Mouse (Mus musculus): Measurements from ENCODE around the gene Nif3l1. TPM values are rescaled to one million over a fixed set of nuclear protein-coding genes. Genes with fewer than 3 reads are reported as not detected.

The Nif3l1 gene
- total and polyA plus RNA-seq, 2 experiments from 2014 or later: 16.2 to 43.8 TPM

DNA sequence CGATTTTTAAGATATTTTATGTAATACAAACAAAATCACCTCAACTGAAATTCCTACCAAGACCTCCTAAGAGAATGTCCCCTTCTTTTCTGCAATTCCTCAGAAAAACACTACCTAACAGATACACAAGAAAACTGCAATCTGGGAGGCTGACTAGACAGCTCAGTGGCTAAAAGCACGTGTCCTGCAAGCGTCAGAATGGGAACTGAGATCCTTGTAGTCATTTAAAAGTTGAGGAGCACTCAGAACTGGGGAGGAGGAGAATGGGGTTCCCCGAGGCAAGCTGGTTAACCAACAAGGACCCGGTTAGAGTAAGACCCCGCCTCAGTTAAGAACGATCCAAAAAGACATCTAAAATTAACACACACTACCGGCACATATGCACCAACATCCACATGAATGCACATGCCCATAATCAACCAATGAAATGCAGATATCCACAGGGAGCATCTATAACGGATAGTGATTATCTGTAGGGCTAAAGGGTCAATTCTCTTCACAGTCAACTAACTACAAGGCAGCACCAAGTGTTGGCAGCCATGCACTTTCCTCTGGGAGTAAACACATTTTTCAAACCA lies 58.9 kb downstream of the Nif3l1 start:
- no peak for DNase-seq (ENCODE audit: low spot score)
- Histone ChIP-seq H3K4me1 (ENCODE audit: control insufficient read depth, insufficient read depth) (peaks cover 11% of the 10 kb centered on the region), H3K36me3 (replicated peaks; ENCODE audit: control insufficient read depth, insufficient read depth, low read length) (peaks cover 25% of the 10 kb centered on the region), H3K9ac (replicated peaks; ENCODE audit: low read depth, low read length) (peak overlapping the region; percentile 94), H3K27ac (ENCODE audit: low read depth) (peak overlapping the region; percentile 85), H3K9me3 (replicated peaks; ENCODE audit: control insufficient read depth, low read length) (peaks cover 25% of the 10 kb centered on the region), H3K27me3 (ENCODE audit: control insufficient read depth, insufficient read depth, low read length) (no peaks in the 10 kb centered on the region), H3K4me2 (ENCODE audit: low read depth, low read length) (peak overlapping the region; percentile 95), H3K4me3 (ENCODE audit: low read depth, low read length) (peak overlapping the region; percentile 88)
- 21% methylated on average over 9 of the region's 9 CpGs for WGBS
- no peak for ATAC-seq (ENCODE audit: insufficient read depth, low read depth)
- no peak for TF ChIP-seq CTCF (IDR thresholded peaks at IDR 0.05; ENCODE audit: low read depth)
- no peak for TF ChIP-seq EP300 (IDR thresholded peaks at IDR 0.05; ENCODE audit: low read depth)

DNA sequence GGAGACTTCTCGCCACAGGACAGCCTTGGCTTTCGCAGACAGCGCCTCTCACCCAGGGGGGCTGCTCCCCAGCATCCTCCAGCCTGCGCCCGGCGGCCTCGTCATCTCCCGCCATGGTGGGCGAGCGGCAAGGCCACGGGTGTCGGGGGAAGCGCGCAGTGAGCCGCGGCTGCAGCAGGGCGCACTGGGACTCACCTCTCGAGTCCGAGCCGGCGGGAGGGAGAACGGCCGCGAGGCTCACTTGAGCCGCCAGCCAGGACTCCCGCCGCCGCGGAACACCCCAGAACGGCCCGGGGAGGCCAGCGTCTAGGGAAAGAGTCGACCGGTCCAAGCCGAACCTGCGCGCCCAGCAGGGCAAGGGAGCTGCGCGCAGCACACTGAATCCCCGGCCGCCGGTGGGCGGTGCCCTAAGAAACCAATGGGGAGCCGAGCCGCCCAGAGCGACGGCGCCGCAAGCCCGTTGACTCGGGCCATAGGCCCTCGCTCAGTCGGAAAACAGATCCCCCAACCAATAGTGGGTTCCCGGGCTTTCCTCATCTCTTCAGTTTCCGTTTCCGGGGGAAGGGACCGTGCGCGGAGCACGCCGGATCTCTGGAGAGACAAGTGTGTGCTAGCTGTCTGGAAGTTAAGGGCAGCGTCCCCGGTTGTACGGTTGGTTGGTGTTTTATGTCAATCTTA lies 59.8 kb downstream of the Nif3l1 start, which contains the start of gene Orc2:
Gene Orc2, minus strand, starts transcription at position 533 of the 678 bp plus-strand sequence.
- Histone ChIP-seq H3K4me2 (ENCODE audit: low read depth, low read length) (peak within 1 kb of the TSS; percentile 95), H3K27ac (ENCODE audit: low read depth) (peak within 1 kb of the TSS; percentile 85), H3K9ac (replicated peaks; ENCODE audit: low read depth, low read length) (peak within 1 kb of the TSS; percentile 94), H3K9me3 (replicated peaks; ENCODE audit: control insufficient read depth, low read length) (peaks cover 26% of the 10 kb centered on the region), H3K36me3 (replicated peaks; ENCODE audit: control insufficient read depth, insufficient read depth, low read length) (peaks cover 18% of the 10 kb centered on the region), H3K27me3 (ENCODE audit: control insufficient read depth, insufficient read depth, low read length) (no peaks in the 10 kb centered on the region), H3K4me3 (ENCODE audit: low read depth, low read length) (peak within 1 kb of the TSS; percentile 88), H3K4me1 (ENCODE audit: control insufficient read depth, insufficient read depth) (peaks cover 11% of the 10 kb centered on the region)
- no peak for TF ChIP-seq EP300 (IDR thresholded peaks at IDR 0.05; ENCODE audit: low read depth)
- TF ChIP-seq CTCF (IDR thresholded peaks at IDR 0.05; ENCODE audit: low read depth): no peak
- WGBS: under 1% methylated on average over 64 of the region's 64 CpGs
- DNase-seq (ENCODE audit: low spot score): peak; percentile 96
- ATAC-seq (ENCODE audit: insufficient read depth, low read depth): peak; percentile 100

- H3K27me3 ChIP-seq (ENCODE audit: control insufficient read depth, insufficient read depth, low read length): no peaks in the 10 kb centered on the region
- H3K4me1 ChIP-seq (ENCODE audit: control insufficient read depth, insufficient read depth): peaks cover 11% of the 10 kb centered on the region
- no peak overlapping the region for H3K27ac ChIP-seq (ENCODE audit: low read depth)
- TF ChIP-seq EP300 (IDR thresholded peaks at IDR 0.05; ENCODE audit: low read depth): no peak
- no peak for TF ChIP-seq CTCF (IDR thresholded peaks at IDR 0.05; ENCODE audit: low read depth)
- 0 out of 2 replicates have a peak, but pooled peaks cover 8% of the 10 kb centered on the region for H3K36me3 ChIP-seq (replicated peaks; ENCODE audit: control insufficient read depth, insufficient read depth, low read length)
- no peak overlapping the region for H3K4me2 ChIP-seq (ENCODE audit: low read depth, low read length)
- H3K9me3 ChIP-seq (replicated peaks; ENCODE audit: control insufficient read depth, low read length): peaks cover 33% of the 10 kb centered on the region
- H3K9ac ChIP-seq (replicated peaks; ENCODE audit: low read depth, low read length): no peak overlapping the region
- WGBS: 97% methylated on average over 3 of the region's 3 CpGs
- ATAC-seq (ENCODE audit: insufficient read depth, low read depth) (no peak), DNase-seq (ENCODE audit: low spot score) (no peak)
- H3K4me3 ChIP-seq (ENCODE audit: low read depth, low read length): no peak overlapping the region
These were observed 62.3 kb downstream of the Nif3l1 start for GRCm38 (mm10) chr1:58507249-58507648.

Other genes starting within 250 kb of the Nif3l1 start
- not detected in 2 replicates for gene Aox4, start 234.8 kb upstream of the Nif3l1 start, total RNA-seq (2014; rRNA removed; ENCODE audit: low replicate concordance)
- not detected in 2 replicates for gene Aox4, start 234.8 kb upstream of the Nif3l1 start, polyA plus RNA-seq (2015; fragmentation: Nextera tagmentation; extraction: Ambion mirVana)
- gene Aox2, start 166.8 kb upstream of the Nif3l1 start, total RNA-seq (2014; rRNA removed; ENCODE audit: low replicate concordance): 0.08 TPM in 1 of 2 replicates, not detected in the other
- not detected in 2 replicates for gene Aox2, start 166.8 kb upstream of the Nif3l1 start, polyA plus RNA-seq (2015; fragmentation: Nextera tagmentation; extraction: Ambion mirVana)
- 59.3 and 74.6 TPM in 2 replicates for gene Bzw1, start 52.3 kb upstream of the Nif3l1 start, total RNA-seq (2014; rRNA removed; ENCODE audit: low replicate concordance)
- gene Bzw1, start 52.3 kb upstream of the Nif3l1 start, polyA plus RNA-seq (2015; fragmentation: Nextera tagmentation; extraction: Ambion mirVana): 158 and 163 TPM in 2 replicates
- gene Clk1, start 21.1 kb upstream of the Nif3l1 start, total RNA-seq (2014; rRNA removed; ENCODE audit: low replicate concordance): 59.3 and 100 TPM in 2 replicates
- gene Clk1, start 21.1 kb upstream of the Nif3l1 start, polyA plus RNA-seq (2015; fragmentation: Nextera tagmentation; extraction: Ambion mirVana): 105 and 108 TPM in 2 replicates
- 8.7 and 15.2 TPM in 2 replicates for gene Ppil3, start 335 bp downstream of the Nif3l1 start, total RNA-seq (2014; rRNA removed; ENCODE audit: low replicate concordance)
- 27.1 and 27.9 TPM in 2 replicates for gene Ppil3, start 335 bp downstream of the Nif3l1 start, polyA plus RNA-seq (2015; fragmentation: Nextera tagmentation; extraction: Ambion mirVana)
- gene Orc2, start 60.0 kb downstream of the Nif3l1 start, total RNA-seq (2014; rRNA removed; ENCODE audit: low replicate concordance): 13.4 and 58.9 TPM in 2 replicates
- 12.6 and 12.8 TPM in 2 replicates for gene Orc2, start 60.0 kb downstream of the Nif3l1 start, polyA plus RNA-seq (2015; fragmentation: Nextera tagmentation; extraction: Ambion mirVana)
- 5.1 and 5.7 TPM in 2 replicates for gene Fam126b, start 141.2 kb downstream of the Nif3l1 start, total RNA-seq (2014; rRNA removed; ENCODE audit: low replicate concordance)
- gene Fam126b, start 141.2 kb downstream of the Nif3l1 start, polyA plus RNA-seq (2015; fragmentation: Nextera tagmentation; extraction: Ambion mirVana): 3.0 and 3.1 TPM in 2 replicates
- gene Ndufb3, start 141.2 kb downstream of the Nif3l1 start, total RNA-seq (2014; rRNA removed; ENCODE audit: low replicate concordance): 78.1 and 132 TPM in 2 replicates
- gene Ndufb3, start 141.2 kb downstream of the Nif3l1 start, polyA plus RNA-seq (2015; fragmentation: Nextera tagmentation; extraction: Ambion mirVana): 432 and 454 TPM in 2 replicates

Data from heart, postnatal 0 days (tissue).